Mouse (Mus musculus): ENCODE results near the gene 1500009C09Rik.

Gene 1500009C09Rik

DNA sequence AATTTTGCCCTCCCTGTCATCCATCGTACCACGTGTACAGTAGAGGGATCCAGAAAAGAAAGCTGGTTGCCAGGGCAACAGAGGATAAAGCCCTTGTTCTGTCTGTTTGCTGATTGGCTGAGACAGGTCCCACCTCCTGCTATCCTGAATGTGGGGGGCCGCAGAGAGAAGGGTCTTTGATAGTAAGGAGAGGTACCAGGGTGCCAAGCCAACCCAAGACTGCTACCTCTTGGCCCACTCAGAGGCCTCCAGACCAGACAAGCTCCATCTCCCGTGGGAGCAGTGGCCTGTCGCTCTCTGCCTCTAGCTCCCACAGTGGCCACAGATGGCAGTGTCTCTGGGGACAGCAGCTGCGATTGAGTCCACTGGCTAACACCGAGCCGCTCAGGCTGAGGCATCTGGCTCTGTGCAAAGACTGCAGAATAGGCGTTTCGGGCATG is 3.8 kb downstream of the 1500009C09Rik start:
- DNase-seq = peak; percentile 83

DNA sequence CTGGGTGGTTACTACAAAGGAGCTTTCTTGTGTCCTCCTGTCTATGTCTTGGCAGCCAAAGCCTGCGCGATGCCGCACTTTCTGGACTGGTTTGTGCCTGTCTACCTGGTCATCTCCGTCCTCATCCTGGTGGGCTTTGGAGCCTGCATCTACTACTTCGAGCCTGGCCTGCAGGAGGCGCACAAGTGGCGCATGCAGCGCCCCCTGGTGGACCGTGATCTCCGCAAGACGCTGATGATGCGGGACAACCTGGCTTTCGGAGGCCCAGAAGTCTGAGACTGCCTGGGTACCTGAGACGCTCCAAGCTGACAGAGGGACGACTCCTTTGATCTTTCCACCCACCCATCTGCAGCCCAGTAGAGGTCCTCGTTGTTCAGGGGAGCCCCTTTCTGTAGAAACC is 7.3 kb downstream of the 1500009C09Rik start:
- DNase-seq = peak; percentile 58

DNA sequence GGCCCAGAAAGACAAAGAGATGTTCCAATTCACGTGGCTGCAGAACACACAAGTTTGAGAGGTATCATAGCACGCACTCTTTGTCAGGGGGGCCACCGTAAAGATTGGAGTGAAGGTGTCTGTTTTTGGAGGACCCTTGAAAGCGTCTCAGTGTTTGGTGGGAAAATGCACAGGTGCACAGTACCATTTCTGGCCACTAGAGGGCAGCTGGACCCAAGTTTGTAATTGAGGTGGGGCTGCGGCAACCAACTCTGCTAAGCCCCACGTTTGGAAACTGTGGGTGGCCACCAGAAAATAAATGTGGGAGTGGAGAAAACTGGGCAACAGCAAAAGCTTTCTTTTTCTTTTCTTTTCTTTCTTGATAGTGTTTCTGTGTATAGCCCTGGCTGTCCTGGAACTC is 14.2 kb downstream of the 1500009C09Rik start:
- DNase-seq = peak; percentile 51

DNA sequence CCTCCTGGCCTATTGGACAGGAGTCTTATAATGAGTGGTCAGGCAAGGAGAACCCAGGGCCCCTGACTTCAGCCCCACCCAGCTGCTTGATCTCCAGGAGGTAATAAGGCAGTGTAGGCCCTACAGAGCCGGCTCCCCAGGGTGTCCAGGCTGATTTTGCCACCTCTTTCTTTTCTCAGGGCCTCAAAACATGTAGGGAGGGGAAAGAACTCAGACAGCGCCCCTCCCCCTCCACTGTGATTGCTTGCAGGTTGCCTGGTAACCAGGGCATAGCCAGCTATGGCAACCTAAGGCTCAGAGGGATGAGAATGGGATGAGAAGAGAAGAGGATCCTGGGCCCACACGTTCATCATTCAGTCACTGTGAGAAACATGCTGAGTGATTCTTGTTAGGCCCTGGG is 16.0 kb downstream of the 1500009C09Rik start:
- DNase-seq = peak; percentile 31

DNA sequence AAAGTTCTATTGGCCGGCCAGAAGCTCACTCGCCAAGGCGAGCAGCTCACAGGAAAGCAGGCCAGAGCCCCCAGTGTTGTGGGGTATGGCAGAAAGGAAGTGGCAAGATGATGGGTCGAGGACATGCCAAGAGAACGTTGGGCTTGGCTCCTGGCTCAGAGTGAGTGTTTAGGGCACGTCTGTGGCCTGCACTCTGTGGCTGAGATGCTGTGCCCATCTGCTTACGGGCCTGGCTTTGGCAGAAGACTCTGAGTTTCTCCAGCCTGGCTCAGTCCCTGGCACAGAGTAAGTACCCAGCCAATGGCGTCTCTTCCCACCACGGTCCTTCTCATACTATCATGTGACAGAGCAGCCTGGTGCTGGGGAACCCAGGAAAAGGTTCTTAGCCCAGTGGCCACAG is 16.6 kb downstream of the 1500009C09Rik start:
- no peak for DNase-seq

DNA sequence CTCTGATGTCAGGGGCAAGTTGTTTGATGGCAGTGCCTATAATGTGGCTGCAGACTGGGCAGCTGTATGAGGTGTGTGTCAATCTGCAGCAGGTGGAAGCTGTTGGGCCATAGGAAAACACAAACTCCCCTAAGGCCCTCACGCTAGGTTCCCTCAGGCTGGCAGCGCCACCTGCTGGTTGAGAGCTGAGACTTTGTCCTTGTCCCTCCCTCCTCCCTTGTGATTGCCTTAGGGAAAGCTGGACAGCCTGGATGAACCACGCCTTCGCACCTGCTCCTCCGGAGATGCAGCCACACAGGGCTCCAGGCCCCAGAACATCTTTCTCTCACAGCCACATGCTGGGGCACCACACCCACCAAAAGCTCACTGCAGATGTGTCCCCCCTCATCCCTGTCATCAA is 19.0 kb downstream of the 1500009C09Rik start:
- DNase-seq = peak; percentile 70

DNA sequence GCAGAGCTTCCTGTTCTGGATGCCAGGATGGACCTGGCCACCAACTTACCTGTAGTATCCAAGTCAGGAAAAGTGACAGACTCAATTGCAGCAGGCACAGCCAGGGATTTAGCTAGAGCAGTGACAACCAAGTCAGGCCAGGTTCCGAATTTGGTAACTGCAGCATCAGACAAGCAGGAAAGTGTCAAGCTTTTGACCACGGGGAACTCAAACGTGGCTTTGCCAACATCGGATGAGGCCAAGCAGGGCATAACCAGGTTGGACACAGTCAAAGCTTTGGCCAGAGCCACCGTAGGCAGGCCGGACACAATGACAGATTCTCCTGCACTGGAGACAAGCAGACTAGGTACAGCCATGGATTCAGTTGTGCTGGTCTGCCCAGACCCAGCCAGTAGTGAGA is 20.1 kb downstream of the 1500009C09Rik start:
- DNase-seq = no peak

DNA sequence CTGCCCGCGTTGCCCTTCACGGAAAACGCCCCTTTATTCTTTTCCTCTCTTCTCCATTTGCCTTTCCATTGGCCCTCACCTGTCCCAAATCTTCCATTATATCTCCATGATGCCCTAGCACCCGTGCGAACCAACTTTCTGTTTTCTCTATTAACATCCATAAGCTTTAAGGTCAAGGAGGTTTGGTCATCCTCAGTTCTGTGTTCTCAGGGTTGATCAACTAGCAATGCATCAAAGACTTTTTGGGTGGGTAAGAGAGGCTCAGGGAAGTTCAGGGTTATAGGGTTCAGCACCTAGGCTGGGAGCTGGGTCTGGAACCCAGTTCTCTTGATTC is 22.4 kb downstream of the 1500009C09Rik start, which contains the start of gene Sept3:
TSS of gene Sept3 (plus strand) at position 301 of the 334 bp plus-strand sequence.
- DNase-seq = no peak

DNA sequence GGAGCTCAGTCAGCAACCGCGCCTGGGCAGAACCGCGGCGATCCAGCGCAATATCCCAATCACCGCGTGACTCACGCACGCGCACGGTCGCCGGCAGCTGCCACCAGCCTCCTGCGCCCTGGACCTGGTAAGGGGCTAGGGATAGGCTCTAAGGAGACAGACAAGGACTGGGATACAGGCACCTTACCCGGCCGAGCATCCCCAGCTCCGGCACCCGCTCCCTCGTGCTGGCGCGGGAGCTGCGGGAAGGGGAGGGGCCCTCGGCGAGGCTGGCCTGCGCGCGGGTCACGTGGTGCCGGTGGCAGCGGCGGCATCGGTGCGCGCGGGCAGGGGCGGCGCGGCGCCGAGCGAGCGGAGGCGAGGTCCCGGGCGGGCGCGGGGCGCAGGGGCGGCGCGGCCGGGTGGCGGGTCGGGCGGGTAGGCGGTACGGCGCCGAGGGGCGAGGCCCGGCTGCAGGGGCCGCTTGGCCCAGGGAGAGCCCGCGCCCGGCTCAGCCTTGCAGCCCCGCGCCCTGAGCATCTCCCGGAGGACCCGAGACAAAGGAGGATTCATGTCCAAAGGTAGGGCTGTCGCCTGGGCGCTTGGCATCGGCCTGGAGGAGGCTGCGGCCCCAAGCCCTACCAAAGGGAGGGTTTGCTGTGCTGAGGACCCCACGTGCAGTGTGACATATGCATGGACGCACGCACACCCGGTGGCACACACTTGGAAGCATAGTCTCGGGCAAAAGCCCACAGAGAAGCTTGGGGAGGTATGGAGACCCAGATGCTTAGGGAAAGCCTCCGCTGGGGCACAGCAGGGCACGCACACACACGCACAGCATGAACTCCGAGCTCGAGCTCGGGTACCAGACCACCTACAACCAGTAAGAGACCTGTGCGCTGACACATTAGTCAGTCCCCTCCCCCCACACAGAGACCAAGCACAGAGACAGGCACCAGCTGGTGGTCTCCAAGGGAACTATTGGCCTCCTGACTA is 23.0 kb downstream of the 1500009C09Rik start:
- peak; percentile 85 for DNase-seq

DNA sequence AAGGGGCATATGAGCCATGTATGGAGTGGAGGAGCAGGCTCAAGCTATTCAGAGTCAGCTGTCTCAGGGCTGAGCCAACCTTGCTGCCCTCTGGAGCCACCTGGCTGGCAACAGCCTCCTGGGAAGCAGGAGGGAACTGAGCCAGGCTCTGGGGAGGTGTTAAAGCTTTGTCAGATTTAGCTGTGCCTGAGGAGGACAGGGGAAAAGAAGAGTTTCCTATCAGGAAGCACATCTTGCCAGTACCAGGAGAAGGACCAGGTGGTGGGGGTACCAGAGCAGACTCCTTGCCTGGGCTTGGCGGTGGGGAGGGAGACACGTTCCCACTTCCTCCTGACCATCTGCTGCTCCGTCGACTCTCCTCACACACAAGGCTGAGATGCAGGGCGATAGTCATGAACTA is 25.4 kb downstream of the 1500009C09Rik start:
- DNase-seq = peak; percentile 53

DNA sequence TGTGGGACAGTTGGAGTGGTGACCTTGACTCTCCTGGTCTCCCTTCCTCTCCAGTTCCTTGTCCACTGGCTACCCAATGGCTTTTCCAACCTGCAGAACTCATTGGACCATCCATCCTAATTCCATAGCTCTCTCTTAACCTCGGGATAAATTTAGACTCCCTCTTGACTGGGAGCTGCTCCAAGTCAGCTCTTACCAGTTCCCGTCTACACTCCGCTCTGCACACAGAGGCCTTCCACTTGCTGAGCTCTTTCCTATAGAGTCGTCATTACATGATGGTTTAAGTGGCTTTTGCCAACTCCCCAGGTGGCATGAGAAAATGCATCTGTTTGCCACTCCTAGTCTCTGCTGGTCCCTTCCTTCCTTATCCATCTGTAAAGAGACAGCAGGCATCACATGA is 28.4 kb downstream of the 1500009C09Rik start:
- no peak for DNase-seq

DNA sequence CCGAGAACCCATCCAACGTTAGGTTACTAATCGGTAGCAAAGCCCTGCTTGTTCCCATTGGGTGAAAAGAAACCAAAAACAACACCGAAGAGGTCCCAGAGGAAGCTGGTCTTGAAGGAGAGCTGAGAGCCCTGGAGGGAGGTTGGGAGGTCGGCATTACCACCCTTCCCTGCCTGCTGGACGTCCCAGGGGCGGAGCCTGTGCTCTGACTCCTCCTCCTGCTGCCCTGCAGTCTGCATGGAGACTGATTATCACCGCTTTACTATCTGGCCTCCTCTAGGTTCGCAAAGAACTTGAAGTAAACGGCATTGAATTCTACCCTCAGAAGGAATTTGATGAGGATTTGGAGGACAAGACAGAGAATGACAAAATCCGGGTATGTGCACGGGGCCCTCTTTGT is 34.0 kb downstream of the 1500009C09Rik start:
- DNase-seq = no peak

DNA sequence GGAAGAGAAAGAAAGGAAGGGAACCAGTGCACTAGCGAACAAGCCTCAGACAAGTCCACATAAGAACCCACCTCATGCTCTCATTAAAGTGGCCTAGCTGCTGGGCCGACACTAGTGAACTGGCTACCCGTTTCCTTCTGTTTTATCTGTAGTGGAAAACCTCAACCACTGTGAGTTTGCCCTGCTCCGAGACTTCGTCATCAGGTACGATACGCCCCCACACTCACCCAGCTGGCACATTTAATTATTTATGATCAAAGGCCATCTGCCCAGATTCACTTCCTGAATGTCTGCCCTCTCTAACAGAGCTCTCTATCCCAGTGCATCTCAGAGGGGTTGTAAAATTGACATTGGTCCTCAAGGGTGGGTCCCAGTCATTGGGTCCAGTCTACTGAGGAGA is 38.1 kb downstream of the 1500009C09Rik start:
- no peak for DNase-seq

DNA sequence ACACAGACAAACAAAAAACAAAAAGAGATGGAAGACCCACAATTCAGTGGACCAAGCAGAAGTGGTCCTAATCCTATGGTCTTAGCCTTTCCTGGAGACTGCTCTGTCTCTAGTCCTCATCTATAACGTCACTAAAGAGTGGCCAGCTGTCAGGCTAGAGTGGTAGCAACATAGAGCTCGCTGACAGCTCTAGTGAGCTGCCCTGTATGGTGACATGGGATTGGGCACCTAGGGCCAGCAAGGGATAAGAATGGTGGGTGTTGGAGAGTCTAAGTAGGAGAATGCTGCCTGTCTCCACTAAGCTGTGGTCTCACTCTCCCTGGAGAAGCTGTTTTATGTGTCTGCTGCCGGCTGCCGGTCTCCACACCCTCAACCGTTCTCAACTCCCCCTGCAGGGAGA is 40.7 kb downstream of the 1500009C09Rik start:
- DNase-seq = no peak

DNA sequence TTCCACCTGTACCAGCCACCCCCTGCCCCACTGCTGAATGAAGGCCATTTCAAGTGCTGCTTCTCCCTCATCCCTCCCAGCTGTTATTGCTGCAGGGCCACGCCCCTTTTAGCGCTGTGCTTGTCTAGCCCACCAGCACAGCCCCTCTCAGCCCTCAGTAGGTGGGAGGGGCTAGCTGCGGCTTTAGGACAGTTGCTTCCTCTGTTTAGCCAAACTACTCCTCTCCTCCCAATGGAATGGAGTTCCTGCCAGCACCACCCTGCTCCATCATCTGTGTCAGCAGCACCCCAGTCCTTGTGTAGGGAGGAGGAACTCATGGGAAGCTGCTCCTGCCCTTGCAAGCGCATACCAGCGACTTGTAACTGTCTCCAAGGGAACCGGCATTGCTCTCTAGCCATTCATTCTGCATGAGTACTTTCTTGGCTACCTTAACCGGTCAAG is 41.1 kb downstream of the 1500009C09Rik start:
- no peak for DNase-seq

DNA sequence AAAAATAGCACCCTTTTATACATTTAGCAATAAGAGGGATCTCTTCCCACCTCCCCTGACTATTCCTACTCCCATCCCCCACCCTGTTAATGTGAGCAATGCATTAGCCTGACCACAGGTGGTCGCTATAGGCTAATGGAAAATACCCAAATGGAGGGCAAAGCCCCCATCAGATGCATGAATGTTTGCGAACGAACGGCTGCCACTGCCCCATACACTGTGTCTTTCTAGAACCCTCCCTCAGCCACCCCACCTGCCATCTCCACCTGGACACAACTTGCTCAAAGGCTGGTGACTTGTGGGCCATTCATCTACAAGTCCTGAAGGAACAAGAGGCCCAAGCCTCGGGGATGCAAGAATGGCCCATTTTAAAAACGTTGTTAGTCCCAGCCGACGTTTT is 41.9 kb downstream of the 1500009C09Rik start:
- DNase-seq = no peak

DNA sequence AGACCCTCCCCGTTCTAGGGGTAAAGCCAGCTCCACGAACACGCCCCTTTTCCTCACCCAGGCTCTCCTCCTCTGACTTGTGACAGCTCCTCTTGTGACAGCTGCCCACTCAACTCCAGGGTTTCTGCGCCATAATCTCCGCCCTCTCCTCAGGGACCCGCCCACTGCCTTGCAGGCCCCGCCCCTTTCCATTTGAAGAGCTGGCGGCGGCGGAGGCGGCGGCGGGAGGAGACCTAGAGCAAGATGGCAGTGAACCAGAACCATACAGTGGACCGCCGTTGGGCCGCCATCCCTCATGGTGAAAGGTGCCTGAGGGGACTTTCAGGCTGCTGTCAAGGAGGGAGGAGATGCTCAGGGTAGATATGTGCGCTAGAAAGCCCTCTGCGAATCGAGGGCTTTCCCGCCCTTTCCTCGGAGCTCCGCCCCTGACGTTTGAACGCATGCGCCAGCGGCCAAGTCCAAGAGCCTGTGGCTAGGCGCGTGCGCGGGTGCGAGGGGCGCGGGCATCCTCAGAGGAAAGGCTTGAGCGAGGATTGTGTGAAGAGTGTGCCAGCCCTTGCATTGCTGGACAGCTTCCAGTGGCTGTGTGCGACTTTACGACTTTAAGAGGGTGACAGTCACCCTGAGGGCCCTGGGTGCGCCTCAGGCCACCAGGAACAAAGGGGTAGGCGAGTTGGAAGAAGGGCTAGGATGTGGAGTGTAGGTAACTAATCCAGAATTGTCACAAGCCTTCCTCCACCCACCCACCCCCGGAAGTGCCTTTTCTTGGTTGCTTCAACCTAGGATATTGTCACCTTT is 46.8 kb downstream of the 1500009C09Rik start, which contains the start of gene Wbp2nl:
TSS of gene Wbp2nl (plus strand) at position 191 of the 798 bp plus-strand sequence.
- no peak for DNase-seq

DNA sequence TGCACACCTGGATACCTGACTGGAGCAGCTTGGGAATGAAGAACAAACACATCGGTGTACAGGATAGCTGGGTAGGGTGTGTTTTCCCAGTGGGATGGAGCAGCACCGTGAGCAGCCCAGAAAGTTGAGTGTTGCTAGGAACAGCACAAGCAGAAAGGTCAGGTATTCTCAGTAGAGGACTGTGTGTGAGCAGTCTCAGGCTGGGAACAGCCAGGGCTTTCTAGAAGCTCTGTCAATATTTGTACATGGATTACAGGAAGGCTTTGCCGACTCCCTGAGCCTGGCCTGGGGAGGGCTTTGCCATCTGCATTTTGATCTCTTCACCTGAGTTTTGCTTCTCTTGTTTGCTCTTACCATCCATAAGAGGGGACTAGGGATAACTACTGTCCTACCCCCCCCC is 54.9 kb downstream of the 1500009C09Rik start:
- DNase-seq = no peak

DNA sequence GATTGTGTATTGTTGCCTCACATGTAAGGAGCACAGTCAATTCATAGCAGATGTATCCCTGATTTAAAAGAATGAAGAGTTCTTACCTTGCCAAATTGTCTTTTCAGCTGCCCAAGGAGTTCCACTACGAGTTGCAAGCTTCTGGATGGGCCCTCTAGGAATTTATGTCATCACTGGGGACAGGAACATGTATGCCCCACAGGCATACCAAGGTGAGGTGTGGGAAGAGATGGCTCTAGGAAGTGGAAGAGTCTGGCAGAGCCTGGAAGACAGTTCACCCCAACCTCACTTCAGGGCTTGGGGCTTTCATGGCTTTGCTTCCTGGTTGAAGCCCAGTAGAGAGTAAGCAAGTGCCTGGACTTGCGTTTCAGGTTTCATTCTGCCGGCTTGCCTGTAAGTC is 56.2 kb downstream of the 1500009C09Rik start:
- DNase-seq = no peak

Measured in right cerebral cortex, postnatal 25 days (tissue).